In genomic region chr16:51650100-51650499, GRCm38 (mm10) we compare ENCODE assay signal across 11 mouse cellular contexts.
"Had no signal": no experiment of that assay in that cellular context is flagged by ENCODE, and none has a peak within 500 bp of the region (broad histone marks: within the 10 kb centered on the region; RNA-seq: fewer than 3 reads in every experiment).

No protein-coding gene starts in this region.

- H3K4me1 ChIP-seq: limb, embryonic 12.5 days; liver, embryonic 13.5 days; lung, embryonic 15.5 days; neural tube, embryonic 12.5 days had no signal

- H3K27me3 ChIP-seq: limb, embryonic 12.5 days; liver, embryonic 13.5 days; lung, embryonic 15.5 days; neural tube, embryonic 12.5 days had no signal

- H3K36me3 ChIP-seq: limb, embryonic 12.5 days; liver, embryonic 13.5 days; lung, embryonic 15.5 days; neural tube, embryonic 12.5 days had no signal

- ATAC-seq: liver, postnatal 0 days had no signal

- H3K27ac ChIP-seq: layer of hippocampus, adult 2 months; limb, embryonic 12.5 days; liver, embryonic 13.5 days; lung, embryonic 15.5 days; neural tube, embryonic 12.5 days had no signal

- H3K4me2 ChIP-seq: limb, embryonic 12.5 days; liver, embryonic 13.5 days; lung, embryonic 15.5 days; neural tube, embryonic 12.5 days had no signal

- H3K9me3 ChIP-seq: limb, embryonic 12.5 days; liver, embryonic 13.5 days; lung, embryonic 15.5 days; neural tube, embryonic 12.5 days had no signal

- H3K4me3 ChIP-seq: layer of hippocampus, adult 2 months; limb, embryonic 12.5 days; liver, embryonic 13.5 days; lung, embryonic 15.5 days; neural tube, embryonic 12.5 days had no signal

- H3K9ac ChIP-seq: limb, embryonic 12.5 days; liver, embryonic 13.5 days; liver, postnatal 0 days; lung, embryonic 15.5 days; neural tube, embryonic 12.5 days had no signal

- DNase-seq: kidney, adult 18-20 months; kidney, postnatal 10 days; kidney, postnatal 4 days; liver; liver, embryonic 13.5 days; liver, postnatal 0 days; lung, postnatal 36 days had no signal
